Mouse (Mus musculus): ENCODE data around the gene Nrip2.

The Nrip2 gene

DNA sequence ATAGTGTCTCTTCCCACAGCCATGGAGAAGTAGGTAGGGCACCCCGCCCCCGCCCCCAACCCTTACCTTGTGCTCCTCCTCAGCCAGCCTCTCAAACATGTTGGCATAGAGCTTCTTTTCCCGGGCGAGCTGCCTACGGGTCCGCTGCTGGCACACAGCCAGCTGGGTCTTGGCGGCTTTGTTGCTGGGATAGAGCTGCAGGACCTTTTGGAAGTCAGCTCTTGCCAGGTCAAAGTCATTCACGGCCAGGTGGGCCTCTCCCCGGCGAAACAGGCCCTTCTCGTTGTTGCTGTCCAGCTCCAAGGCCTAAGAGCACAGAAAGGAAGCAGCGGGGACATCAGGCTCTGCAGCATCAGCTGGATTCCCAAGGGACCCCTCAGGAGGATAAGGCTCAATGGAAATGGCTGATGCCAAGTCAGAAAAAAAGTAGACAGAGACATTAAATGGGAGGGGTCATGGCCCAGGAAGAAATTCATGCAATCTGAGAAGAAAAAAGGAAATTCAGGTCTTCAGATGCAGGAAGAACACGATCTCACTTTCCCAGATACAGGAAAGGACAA is 33.3 kb downstream of the Nrip2 start:
- in situ Hi-C loops (cut with MboI; ENCODE audit: unreplicated experiment in 2 of 2), result loop anchor here (10.0 to 25.0 kb wide), 3 partner anchors 332 to 822 kb away; partner anchors contain the start of genes Gm44511 (in 2 of the 2) and Klrb1b (in 2 of the 2)

DNA sequence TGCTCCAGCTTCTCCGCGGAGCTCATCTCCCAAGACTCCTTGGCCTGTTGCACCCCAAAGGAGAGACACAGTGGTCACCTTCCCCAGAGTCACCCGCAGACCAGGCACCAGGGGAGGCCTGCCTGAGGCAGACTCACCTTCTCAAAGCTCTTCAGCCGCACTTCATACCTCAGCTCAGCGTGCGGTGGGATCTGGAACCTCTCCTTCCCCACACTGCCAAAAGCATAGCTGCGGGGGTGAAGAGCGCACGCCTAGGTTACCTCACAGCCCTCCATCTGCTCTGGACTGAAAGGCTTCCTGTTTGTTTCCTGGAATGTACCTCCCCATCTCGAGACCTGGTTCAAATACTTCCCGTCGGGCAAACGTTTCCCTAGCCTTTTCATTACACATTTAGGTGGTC is 34.5 kb downstream of the Nrip2 start:
- in situ Hi-C loops (cut with MboI; ENCODE audit: unreplicated experiment in 2 of 2), result loop anchor here (10.0 to 25.0 kb wide), 3 partner anchors 331 to 821 kb away; partner anchors contain the start of genes Gm44511 (in 2 of the 2) and Klrb1b (in 2 of the 2)

- in situ Hi-C loops (cut with MboI; ENCODE audit: unreplicated experiment in 2 of 2), result loop anchor here (10.0 to 25.0 kb wide), 3 partner anchors 329 to 819 kb away; partner anchors contain the start of genes Gm44511 (in 2 of the 2) and Klrb1b (in 2 of the 2)
Measured at GRCm38 (mm10) chr6:128435474-128435873, 36.4 kb downstream of the Nrip2 start.

DNA sequence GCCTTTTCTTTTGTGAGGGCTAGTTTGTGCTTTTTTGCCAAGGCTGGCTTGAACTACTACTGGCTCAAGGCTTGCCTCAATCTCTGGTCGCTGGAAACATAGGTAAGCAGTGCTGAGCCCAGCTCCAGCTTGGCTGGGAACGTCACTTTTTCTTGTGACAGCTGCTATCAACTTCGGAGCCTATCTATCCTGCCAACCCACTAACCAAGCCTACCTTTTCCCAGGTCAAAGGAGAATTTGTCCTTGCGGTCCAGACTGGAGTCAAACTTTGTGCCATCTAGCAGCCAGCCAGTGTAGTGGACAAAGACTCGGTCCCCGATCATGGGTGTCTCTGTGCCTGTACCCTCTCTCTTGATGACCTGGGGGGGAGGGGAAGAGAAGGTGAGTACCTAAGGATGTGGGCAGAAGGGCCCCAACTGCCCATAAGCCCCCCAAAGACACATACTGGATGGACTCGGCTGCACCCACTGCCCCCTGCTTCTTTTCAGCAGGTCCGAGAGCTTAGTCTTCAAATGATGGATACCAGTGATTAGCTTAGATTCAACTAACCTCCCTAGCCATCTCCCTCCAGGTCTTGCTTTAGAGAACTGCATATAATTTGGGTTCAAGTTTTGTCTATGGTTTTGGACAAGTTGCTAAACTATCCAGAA is 37.4 kb downstream of the Nrip2 start:
- in situ Hi-C loops (cut with MboI; ENCODE audit: unreplicated experiment in 2 of 2), result loop anchor here (10.0 to 25.0 kb wide), 3 partner anchors 328 to 818 kb away; partner anchors contain the start of genes Gm44511 (in 2 of the 2) and Klrb1b (in 2 of the 2)

DNA sequence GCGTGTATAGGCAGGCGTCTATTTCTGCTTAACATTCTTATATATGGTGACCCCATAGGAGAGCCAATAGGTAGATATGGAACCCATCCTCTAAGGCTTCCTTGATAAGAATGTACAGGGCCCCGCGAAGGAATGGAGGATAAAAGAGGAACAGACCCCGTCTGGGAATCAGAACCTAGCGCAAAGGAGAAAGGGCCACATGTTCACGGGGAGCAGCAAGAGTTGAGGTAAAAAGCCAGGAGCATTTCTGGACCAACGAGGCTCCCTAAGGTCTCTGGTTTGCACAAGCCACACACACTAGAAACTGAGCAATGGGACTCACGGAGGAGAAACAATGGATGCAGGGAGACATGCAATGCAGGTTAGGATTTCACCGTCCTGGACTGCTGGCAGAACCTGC is 38.2 kb downstream of the Nrip2 start:
- in situ Hi-C loops (cut with MboI; ENCODE audit: unreplicated experiment in 2 of 2), result loop anchor here (10.0 to 25.0 kb wide), 3 partner anchors 328 to 818 kb away; partner anchors contain the start of genes Gm44511 (in 2 of the 2) and Klrb1b (in 2 of the 2)

DNA sequence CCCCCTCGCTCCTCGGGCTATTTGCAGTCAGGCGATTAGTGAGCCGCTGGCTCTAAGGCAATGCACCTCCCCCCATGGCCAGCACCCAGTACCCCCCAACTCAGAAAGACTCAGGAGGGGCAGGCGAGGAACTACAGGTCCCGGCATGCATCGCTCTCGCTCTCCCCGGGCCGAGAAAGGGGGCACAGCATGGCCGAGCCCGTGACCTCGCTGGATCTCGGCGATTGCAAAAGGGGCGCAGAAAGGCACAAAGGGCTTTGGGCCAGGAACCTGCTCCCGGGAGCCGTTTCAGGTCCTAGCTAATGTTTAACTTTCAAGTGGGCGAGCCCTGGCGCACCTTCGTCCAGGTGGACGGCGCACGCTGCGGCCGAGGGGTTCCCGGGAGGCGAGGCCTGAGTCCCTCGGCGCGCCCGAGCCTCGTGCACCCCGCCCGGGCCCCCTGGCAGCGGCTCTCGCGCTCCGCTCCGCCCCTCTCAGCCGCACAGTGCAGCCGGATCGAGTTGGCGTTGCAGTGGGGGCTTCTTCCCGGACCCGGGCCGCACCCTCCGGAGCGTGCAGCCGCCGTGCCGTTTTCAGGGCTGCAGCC is 38.7 kb downstream of the Nrip2 start:
- in situ Hi-C loops (cut with MboI; ENCODE audit: unreplicated experiment in 2 of 2), result loop anchor here (10.0 to 25.0 kb wide), 3 partner anchors 327 to 817 kb away; partner anchors contain the start of genes Gm44511 (in 2 of the 2) and Klrb1b (in 2 of the 2)

DNA sequence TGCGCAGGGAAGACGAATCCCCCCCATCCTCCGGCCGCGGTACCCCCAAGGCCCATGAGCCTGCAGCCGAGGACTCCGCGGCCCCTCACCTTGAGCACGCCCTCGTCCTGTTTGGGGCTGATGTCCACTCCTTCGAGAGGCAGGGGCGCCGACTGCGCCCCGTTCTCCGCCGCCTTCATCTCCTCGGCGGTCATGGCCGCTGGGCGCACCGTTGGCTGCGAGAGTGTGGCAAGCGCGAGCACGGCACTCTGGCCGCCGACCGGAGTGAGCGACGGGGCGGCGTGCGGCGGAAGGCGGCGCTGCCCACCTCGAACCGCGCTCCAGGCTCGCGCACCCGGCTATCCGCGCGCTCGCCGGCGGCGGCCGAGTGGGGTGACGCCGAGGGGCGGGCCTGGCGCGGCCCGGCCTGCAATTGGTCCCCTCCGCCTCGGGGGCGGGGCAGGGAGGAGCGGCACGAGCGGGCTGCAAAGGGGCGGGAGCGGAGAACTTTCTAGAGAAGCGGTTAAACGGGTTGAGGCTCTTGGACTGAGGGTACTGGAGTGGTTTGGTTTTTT is 39.3 kb downstream of the Nrip2 start, which contains the start of gene Fkbp4:
TSS of gene Fkbp4 (minus strand) at position 361 of the 554 bp plus-strand sequence.
- in situ Hi-C loops (cut with MboI; ENCODE audit: unreplicated experiment in 2 of 2), result loop anchor here (10.0 to 25.0 kb wide), 3 partner anchors 326 to 816 kb away; partner anchors contain the start of genes Gm44511 (in 2 of the 2) and Klrb1b (in 2 of the 2)

DNA sequence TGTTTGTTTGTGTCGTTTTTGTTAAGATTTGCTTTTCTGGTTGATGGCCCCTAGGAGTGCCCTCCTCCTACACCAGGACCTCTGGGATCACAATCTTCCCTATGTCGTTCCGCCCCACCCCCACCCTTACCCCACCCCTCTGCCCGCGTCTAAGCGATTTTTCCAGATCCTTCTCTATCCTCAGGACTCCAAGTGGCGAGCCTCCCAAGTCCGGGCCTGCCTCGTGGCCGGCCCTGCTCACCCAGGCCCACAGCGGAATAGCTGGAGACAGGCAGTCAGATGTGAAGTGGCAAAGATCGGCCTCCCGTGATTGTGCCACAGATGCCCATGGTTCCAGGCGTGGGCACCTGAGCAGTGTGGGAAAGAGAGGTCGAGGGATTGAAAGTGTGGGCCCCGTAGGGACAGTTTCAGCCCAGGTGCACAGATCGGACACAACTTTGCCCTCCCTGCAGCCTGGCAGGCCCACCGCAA is 39.8 kb downstream of the Nrip2 start:
- in situ Hi-C loops (cut with MboI; ENCODE audit: unreplicated experiment in 2 of 2), result loop anchor here (10.0 to 25.0 kb wide), 3 partner anchors 326 to 816 kb away; partner anchors contain the start of genes Gm44511 (in 2 of the 2) and Klrb1b (in 2 of the 2)

DNA sequence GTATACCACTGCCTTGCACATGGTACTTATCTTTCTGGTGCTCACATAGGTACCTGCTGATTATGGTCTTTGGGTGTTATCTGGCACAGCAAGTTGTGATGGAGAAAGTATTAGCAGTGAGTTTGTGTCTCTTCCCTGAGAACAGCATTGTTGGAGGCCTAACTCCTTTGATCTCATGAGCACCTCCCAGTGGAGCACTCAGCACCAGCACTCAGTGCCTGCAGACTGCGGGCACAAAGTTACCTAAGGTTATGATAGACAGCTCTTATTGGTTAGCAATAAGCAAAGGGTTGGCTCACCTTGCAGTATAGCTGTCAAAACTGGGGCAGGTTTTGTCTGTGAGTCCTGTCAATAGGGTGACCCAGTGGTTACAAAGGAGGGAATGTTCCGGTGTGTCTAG is 41.1 kb downstream of the Nrip2 start:
- in situ Hi-C loops (cut with MboI; ENCODE audit: unreplicated experiment in 2 of 2), result loop anchor here (25.0 kb wide), 1 partner anchor 397 kb away; the partner anchor contains the start of genes Gm44511 (in 2 of the 2) and Klrb1b (in 2 of the 2)

DNA sequence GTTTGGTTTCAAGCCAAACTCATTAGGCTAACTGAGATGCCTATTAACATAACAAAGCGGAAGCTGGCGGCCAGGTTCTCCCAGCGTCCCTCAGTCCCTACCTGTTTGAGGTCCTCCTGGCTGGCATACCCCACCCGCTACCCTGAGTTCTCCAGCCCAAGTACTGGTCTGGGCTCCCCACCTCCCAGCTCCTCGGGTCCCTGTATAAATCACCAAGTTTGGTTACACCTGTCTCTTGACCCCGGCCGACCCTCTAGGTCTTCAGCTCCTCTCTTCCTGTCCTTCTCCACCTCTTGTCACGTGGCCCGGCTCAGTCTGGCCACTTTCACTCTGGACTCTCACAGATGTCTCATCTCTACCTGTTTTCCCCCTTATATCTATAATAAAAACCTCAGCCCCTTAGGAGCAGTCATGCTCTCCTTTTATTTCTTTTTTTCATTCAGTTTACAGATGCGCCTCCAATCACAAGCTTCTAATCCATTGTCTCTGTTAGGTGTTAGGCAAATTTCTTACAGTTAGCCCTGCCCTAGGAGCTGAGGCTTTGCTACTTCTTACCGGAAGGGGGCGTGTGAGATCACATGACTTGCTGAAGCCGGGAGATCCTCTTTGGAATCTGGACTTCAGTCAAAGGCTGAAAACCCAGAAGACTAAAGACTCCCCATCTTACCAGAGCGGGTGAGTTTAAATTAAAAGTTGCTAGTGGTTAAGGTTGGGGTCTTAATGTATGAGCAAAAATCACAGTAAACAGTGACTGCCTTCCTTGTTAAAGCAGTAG is 46.9 kb downstream of the Nrip2 start:
- in situ Hi-C loops (cut with MboI; ENCODE audit: unreplicated experiment in 2 of 2), result loop anchor here (25.0 kb wide), 1 partner anchor 391 kb away; the partner anchor contains the start of genes Gm44511 (in 2 of the 2) and Klrb1b (in 2 of the 2)

GRCm38 (mm10) chr6:128447063-128447462 is 48.0 kb downstream of the Nrip2 start:
- in situ Hi-C loops (cut with MboI; ENCODE audit: unreplicated experiment in 2 of 2), result loop anchor here (25.0 kb wide), 1 partner anchor 390 kb away; the partner anchor contains the start of genes Gm44511 (in 2 of the 2) and Klrb1b (in 2 of the 2)

DNA sequence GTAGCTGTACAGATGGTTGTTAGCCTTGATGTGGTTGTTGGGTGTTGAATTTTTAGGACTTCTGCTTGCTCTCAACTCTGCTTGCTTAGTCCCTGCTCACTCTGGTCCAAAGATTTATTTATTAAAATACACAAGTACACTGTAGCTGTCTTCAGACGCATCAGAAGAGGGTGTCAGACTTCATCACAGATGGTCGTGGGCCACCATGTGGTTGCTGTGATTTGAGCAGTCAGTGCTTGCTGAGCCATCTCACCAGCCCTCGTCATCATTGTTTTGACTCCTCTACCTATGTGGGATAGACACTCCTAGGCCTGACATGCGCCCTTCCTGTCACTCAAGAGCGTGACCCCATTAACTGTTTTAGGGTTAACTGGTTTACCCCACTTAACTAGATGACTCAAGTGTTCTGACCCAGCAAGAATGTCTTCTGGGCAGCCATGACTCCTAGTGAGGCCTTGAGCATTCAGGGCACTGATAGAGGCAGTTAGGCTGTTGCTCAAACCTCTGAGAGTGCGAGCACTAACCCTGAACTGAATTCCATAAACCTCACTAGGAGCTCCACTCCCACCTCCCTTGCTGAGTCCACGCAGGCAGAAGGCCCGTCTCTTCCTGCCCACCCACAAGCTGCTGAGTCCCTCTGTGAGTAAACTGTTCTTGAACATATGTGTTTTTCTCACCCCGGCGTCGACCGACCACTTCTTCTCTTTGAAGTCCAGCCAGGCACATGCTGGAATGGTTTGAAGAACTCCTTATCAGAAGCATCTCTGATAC is 56.9 kb downstream of the Nrip2 start:
- in situ Hi-C loops (cut with MboI; ENCODE audit: unreplicated experiment in 2 of 2), result no loop called here

- in situ Hi-C loops (cut with MboI; ENCODE audit: unreplicated experiment in 2 of 2), result no loop called here
Measured at GRCm38 (mm10) chr6:128457186-128457585, 58.1 kb downstream of the Nrip2 start.

GRCm38 (mm10) chr6:128460321-128460720 is 61.2 kb downstream of the Nrip2 start:
- in situ Hi-C loops (cut with MboI; ENCODE audit: unreplicated experiment in 2 of 2), result no loop called here

DNA sequence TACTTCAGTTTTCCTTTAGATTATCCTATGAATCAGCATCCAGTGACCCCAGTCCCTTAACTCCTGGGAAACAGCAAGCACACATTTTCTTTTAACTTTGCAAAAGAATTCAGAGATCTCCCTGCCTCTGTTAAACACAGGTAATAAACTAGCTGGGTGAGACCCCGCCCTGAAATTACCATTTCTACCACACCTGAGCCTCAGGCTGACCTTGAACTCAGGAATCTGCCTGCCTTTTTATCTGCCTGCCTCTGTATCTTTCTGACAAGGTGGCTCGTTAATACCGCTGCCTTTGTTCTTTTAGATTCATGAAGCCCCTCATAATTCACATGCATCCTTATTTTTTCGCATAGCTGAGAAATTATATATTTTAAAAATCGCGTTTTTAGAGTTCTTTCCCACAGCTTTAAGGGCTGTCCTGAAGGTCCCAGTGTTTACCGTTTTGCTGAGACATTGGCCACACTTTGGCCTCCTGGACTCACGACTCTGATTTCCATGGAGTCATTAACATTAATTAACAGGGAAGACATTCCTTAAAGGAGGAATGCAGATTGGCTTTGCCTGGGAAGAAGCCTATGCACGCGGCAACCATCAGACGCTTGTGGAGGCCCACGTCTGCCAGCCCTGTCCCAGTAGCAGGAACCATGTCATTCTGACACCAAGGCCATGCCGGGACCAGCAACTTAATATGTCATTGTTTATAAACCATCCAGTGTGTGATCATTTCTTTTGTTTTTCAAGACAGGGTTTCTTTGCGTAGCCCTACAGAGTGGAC is 61.8 kb downstream of the Nrip2 start:
- in situ Hi-C loops (cut with MboI; ENCODE audit: unreplicated experiment in 2 of 2), result no loop called here

- in situ Hi-C loops (cut with MboI; ENCODE audit: unreplicated experiment in 2 of 2), result no loop called here
Measured at GRCm38 (mm10) chr6:128461606-128462005, 62.5 kb downstream of the Nrip2 start.

DNA sequence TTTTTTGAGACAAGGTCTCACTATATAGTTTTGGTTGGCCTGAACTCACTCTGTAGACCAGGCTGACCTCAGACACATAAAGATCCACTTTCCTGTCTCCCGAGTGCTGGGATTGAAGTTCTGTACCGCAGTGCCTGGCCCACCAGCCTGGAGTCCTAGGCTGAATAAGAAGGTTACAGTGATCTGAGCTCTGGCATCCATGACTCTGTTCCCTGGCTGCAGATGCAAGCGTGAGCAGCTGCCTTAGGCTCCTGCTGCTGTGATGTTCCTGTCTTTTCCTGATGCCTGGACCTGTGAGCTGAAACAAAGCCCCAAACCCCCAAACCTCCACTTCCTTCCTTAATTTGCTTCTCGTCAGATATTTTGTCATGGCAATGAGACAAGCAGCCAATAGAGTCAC is 65.9 kb downstream of the Nrip2 start:
- in situ Hi-C loops (cut with MboI; ENCODE audit: unreplicated experiment in 2 of 2), result no loop called here

Data from v-Abl transformed pro-B cells (cell line).